Mouse (Mus musculus) layer of hippocampus, adult 2 months (tissue): ENCODE data around the gene Nsun3. TPM values are rescaled to one million over a fixed set of nuclear protein-coding genes. Genes with fewer than 3 reads are reported as not detected.

ENCODE experiments used
- DNase-seq, 2 experiments: peaks; one replicate each; pipeline ENCODE4 v3.0.0; 2022; ENCODE audit warnings: low spot score in 2 of 2
- H3K27ac ChIP-seq: fragments of 200-600 bp; 2 replicates; pipeline ENCODE4 v1.8.1; 2022
- H3K4me3 ChIP-seq: fragments of 200-600 bp; 2 replicates; pipeline ENCODE4 v1.8.1; 2022; ENCODE audit warnings: mild to moderate bottlenecking
- CTCF ChIP-seq: fragments of 200-600 bp; conservative IDR thresholded peaks from 2 replicates; pipeline ENCODE4 v1.8.1; 2022; ENCODE audit warnings: antibody characterized with exemption, mild to moderate bottlenecking, moderate library complexity
- microRNA-seq, 2 experiments: library from miRNA; unstranded; fragments of <30 nt; microRNA quantifications; one replicate each; pipeline ENCODE4 v1.2.0; 2021
- total RNA-seq, 2 experiments: library from RNA; stranded (reverse); gene quantifications; 2 replicates each; pipeline ENCODE4 v1.2.3; 2021

Nsun3 gene
- total RNA-seq, 2 experiments from 2014 or later, result 10.4 to 12.0 TPM

DNA sequence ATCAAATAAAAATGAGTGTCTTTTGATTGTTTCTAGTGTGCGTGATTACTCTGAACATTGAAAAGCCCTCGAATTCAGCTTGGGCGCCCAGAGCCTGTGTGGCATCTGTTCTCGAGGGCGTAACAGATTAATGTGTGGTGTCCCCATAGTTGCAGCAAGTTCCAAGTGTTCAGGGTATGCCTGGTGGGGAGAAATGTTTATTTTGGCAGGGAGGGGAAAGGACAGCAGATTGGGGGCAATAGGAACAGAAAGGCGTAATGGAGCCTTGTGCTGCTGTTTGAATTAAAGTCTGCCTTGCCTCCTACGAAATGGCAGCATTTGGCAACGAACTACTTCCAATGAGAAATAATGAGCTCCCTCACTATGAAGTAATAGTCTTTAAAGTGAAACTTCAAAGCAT lies 96.2 kb downstream of the Nsun3 start:
- Histone ChIP-seq H3K4me3 (no peak overlapping the region), H3K27ac (peak overlapping the region; percentile 70)
- no peak for TF ChIP-seq CTCF
- DNase-seq, result peak; percentile 74 to 76

DNA sequence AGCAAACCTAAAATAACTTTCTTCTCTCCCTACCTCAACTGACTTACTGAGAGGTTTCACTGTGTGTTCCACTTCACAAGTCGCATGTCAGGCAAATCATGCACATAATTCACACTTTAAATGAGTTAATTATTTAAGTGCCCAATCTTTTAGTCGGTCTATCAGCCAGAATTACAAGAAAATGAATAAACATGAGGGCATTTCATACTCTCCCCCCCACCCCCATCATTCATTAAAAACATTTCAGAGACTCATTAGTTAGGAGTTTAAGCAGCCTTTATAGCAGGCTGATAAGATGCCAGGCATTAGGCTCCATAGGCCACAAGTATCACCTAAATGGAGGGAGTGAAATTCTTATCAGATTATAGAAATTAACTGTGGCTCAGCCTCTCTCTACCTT lies 100.5 kb downstream of the Nsun3 start:
- no peak overlapping the region for H3K4me3 ChIP-seq
- H3K27ac ChIP-seq, result no peak overlapping the region
- DNase-seq, result no peak
- no peak for TF ChIP-seq CTCF

DNA sequence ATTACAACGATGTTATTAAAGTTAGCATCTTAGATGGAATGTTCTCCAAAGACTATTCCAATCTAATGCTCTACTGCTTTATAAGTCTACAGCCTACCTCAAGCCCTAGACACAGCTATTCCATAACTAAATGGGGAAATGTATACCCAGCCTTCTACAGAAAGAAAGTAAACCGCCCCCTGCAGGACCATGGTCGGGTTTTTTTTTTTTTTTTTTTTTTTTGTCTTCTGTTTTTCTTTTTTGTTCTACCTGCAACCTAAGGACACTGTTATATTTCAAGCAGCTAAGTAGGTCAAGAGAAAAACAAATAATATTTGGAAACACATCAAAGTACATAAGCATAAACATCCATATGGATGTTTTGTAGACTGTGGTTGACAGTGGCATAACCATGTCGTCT lies 101.1 kb downstream of the Nsun3 start:
- DNase-seq, result no peak
- no peak overlapping the region for H3K27ac ChIP-seq

More for the DNA sequence above, 101.1 kb downstream of the Nsun3 start:
- no peak overlapping the region for H3K4me3 ChIP-seq
- no peak for TF ChIP-seq CTCF

Small RNAs within 50 kb of the gene (microRNA-seq; reads per million reads assigned to microRNA genes)
- gene Gm25986, result 0 reads per million in 2 experiments

Other genes with a start within 250 kb of the Nsun3 start
- gene Stx19, start 27.9 kb upstream of the Nsun3 start, total RNA-seq, result not detected
- gene Arl13b, start 60.2 kb upstream of the Nsun3 start, total RNA-seq, result 10 to 100 TPM in 1 of 2 experiments, 1 to 10 TPM in 1; 9.8 to 11.9 TPM
- gene Pros1, start 67.5 kb upstream of the Nsun3 start, total RNA-seq, result 1 to 10 TPM; 8.5 to 9.5 TPM